Mouse (Mus musculus) bone marrow, adult 2 months (tissue): ENCODE data around the gene Btnl6.

ENCODE experiments used
- CTCF ChIP-seq: fragments of 200-500 bp; IDR thresholded peaks from 2 replicates; pipeline ENCODE4 v1.5.1; 2011; ENCODE audit warnings: low read length, control low read depth; ENCODE audit not compliant: control insufficient read depth, insufficient read depth
- POLR2A ChIP-seq: fragments of 200-500 bp; IDR thresholded peaks from 2 replicates; pipeline ENCODE4 v1.6.1; 2011; ENCODE audit warnings: low read depth, mild to moderate bottlenecking, control low read depth, low read length, borderline replicate concordance; ENCODE audit not compliant: control insufficient read depth

DNA sequence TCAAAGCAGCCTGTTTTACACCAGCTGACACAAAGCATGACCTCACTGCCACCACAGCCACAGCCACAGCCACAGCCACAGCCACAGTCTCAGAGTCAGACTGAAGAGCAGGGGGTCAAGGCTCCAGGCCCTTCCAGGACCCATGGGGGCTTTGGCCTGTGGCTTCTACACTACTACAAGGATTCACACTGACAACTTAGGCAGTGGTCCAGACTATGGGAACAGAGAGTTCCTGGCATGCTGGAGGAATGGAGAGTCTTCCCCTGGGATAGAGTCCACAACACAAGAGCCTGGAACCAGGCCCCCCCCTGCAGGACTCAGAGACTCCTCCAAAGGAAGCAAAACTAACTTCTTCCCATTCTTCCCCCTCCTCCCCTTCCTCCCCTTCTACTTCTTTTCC is 9.6 kb downstream of the Btnl6 start:
- TF ChIP-seq POLR2A: no peak
- TF ChIP-seq CTCF: no peak
